Mouse (Mus musculus) heart, adult 8-10 months (tissue): ENCODE data around the gene Sart1. TPM values are rescaled to one million over a fixed set of nuclear protein-coding genes. Genes with fewer than 3 reads are reported as not detected.
A peak's percentile ranks its signal among the peaks of the same experiment; 100 is the strongest.
"Not testable (repeated sequence)": the region's sequence is repeated elsewhere in the genome, so short reads cannot be mapped to it uniquely, and the experiment has no call there.

Experiments used
- DNase-seq: peaks from one replicate; pipeline ENCODE4 v3.0.0; 2022; ENCODE audit warnings: low spot score
- total RNA-seq, 4 experiments: library from RNA; stranded (reverse); gene quantifications; 2 replicates each; pipeline ENCODE4 v1.2.4; 2022

Sart1 gene
- total RNA-seq, 4 experiments from 2014 or later: 53.9 to 61.4 (median 59.2) TPM

DNA sequence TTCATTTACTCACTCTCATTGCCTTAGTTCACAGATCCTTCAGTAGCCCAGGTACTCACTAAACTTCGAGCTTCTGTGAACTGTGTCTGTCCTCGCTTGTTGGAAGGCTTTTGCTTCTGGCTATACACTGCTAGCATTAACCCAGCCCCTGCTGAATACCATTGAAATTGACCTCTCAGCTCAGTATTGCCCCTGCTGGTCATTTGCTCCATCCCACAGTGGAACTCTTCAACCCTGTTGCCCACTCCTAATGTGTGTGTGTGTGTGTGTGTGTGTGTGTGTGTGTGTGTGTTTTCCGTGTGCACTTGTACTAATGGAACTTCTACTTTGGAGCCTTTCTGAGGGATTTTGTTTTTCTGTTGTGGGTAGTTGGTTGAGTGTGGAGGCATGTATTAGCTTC is 17.6 kb downstream of the Sart1 start:
- no peak for DNase-seq

DNA sequence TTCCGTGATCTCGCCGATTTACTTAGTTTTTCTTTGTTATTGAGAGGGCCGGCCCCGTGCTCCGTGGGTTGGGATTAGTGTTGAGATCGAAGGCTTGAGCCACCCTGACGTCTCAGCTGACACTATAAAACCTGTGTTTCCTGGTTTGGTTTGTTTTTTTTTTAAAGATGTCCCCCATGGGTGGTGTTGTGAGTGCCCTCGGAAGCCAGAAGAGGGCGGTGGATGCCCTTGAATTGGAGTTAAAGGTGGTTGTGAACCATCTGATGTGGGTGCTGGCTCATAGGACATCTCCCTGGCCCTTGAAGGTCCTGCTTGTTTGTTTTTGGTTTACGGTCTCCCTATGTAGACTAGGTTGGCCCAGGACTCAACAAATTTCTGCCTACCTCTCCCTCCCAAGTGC is 21.0 kb downstream of the Sart1 start:
- no peak for DNase-seq

DNA sequence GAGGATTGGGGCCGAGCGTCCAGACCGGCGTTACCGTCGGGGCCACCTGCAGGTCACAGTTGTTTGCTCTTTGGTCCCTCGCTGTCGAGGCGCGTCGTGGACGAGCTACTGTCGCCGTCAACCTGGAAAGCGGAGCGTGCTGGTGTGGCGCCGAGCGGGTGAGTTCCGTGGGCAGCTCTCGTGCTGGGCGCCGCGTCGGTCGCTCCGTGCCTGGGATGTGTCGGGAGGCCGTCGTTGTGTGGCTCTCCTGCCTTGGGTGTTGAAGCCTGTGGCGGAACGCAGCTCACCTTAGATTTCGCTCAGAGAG is 21.5 kb downstream of the Sart1 start, which contains the start of gene Banf1:
TSS of gene Banf1 (minus strand) at position 116 of the 307 bp plus-strand sequence.
- DNase-seq: no peak

DNA sequence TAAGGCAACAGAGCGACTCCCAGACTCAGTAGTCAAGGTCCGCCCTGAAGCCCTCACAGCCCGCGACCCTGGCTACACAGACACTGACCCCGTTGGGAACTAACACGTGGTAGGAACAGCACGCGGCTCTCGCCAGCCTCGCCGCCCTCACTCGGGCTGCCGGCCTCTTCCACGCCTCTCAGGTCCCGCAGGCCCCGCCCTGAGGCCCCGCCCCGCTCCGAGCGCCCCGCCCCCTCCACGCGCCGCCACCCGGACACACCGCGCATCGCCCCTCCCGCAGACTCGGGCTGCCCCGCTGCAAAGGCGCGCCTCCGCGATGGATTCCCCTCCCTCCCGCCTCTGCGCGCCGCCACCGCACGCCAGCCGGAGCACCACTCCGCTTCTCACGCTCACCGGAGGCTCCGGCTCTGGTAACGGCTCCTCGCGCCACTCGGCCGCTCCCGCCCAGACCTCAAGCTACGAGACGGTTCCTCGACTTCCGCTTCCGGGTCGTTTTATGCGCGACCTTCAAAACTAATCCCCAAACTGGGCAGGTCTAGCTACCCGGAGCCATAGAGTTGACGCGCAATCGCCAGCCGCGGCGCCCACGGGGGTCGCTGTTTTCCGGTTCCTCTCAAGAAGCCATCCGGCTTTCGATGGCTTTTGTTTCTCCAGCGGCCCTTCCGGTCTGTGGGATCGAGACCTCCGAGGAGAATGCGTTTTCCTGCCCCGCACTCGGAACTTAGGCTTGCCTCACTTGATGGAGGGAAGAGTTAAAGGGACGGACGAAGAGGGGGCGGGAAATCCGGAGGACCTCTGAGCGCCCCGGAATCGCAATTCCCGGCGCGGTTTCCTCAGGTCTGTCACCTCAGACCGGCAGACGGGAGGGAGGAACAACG is 22.1 kb downstream of the Sart1 start, which contains the start of gene Eif1ad:
TSS of gene Eif1ad (plus strand) at position 567 of the 878 bp plus-strand sequence.
- peak; percentile 93 for DNase-seq

DNA sequence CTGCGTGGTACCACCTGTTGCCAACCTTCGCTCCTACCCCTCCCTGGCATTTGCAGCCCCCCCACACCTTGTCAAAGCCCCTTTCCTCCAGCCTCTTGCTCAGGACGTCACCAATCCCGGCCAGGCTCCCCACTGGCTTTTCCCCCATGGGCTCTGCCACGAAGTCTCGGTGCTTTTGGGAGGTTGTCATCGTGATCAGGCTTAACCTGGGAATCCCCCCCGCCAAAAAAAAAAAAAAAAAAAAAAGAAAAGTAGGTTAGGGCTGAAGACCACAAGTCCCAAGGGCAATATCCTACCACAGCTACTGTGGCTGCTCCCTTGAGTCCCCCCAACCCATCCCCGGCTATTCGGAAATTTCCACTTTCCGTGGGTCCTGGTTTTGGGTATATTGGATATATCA is 22.8 kb downstream of the Sart1 start:
- DNase-seq: no peak

DNA sequence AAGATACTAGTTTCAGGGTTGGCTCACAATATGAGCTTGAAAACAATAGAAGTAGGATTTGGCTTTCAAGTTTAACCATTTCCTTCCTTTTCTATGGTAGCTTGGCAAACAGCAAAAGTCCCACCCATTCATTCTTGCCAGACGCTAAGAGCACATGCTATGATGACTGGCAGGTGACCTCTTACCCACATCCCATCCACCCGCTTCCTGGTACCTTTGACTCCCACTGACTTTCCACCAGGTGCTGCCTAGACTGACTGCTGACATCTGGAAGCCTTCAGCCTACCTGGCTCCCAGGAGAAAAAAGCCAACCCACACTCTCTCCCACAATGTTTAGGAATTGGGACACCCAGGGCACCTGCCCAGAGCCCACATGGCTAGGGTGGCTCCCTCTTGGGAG is 24.4 kb downstream of the Sart1 start:
- DNase-seq: no peak

DNA sequence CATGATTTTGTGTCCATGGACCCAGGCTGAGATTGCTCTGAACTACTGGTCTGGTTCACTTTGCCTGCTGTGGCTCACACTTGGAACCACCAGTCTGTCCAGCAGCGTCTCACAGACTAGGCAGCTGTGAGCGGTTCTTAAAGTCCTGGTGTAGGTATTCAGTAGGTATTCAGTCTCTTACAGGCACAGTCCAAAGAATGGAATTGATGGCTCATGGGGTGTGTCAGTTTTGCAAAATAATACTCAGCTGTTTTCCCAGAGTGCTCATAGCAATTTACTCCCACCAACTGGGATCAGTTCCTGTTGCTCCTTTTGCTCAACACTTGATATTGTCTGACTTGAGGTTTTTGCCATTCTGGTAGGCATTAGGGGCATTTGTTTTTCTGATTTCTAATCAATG is 26.3 kb downstream of the Sart1 start:
- DNase-seq: no peak

DNA sequence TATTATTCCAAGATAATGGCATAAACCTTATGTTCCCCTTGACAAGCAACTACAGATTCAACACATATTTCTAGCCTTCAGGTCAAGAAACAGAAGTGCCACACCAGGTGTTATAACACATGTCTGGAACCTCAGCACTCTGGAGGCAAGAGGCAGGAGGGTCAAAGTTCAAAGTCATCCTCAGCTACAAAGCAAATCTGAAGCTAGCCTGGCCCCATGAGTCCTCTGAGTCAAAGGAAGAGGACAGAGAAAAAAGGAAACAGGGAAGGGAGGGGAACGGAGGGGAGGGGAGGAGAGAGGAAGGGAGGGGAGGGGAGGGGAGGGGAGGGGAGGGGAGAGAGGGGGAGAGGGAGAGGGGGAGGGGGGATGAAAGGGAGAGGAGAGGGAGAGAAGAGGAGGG is 32.4 kb downstream of the Sart1 start:
- DNase-seq: no peak

DNA sequence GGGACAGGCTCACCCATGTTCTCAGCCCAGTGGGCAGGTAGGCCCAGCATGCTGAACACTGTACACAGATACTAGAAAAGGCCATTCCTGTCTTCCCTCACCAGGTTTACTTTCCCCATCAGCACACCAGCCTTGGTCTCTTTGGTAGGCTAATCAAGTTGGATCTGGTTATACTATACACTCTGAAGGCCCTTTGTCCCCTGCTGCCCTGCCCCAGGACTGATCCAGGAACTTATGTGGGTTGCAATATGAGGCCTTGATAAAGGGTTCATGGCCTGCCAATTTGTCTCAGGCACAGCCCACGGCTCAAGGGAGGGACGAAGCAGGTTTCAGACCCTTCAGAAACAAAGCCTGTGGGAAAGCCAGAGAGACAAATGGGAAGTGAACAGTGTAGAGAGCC is 34.9 kb downstream of the Sart1 start:
- DNase-seq: no peak

DNA sequence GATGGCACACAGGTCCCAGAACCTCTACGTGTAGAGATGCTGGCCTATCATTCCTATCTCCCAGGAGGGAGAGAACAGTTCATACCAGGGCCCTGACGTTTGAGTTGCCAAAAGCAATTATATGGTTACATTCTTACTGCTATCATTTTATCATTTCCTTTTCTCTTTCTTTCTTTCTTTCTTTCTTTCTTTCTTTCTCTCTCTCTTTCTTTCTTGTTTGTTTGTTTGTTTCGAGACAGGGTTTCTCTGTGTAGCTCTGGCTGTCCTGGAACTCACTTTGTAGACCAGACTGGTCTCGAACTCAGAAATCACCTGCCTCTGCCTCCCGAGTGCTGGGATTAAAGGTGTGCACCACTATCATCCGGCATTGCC is 39.0 kb downstream of the Sart1 start, which contains the start of gene Cst6:
TSS of gene Cst6 (minus strand) at position 73 of the 372 bp plus-strand sequence.
- not testable (repeated sequence) for DNase-seq

DNA sequence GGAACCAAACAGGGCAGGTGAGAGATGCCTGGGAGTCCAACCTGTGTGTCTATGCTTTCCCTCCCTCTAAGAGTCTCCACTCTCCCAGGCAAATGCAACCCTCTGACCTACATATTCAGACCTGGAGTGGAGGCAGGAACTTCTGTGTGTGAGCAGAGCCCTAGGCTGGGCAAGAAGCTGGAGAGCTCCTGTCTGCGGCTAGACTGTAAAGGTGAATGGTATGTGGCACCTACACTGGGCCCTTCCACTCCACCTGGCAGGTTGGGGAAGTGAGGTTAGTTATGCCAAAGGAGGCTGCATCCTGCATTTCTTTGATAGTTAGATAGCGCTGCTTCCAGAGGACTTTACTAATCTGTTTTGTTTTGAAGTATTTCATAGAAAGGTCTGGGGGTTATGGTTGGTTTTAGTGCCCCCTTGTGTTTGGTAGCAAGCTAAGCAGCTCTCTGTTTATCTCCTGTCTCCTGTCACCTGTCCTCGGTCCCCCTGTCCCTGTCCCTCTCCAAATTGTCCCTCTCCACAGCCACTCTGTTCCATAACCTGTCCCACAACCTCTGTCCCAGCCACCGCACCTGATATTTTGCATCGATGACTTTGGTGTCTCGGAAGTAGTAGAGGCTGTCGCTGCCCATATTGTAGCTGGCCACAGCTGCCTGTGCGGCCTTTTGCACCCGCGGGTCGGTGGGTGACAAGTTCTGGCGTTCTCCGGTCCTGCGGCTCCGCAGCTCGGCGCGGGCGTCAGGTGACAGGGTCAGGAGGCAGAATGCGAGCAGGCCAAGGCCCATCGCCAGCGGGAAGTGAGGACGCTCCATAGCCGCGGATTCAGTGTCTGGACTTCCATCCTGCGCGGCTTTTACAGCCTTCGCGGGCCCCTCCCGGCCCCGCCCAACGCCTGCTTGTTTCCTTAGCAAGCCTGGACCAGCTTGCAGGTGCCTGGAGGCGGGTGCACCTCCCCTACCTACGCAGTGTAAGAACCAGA is 39.7 kb downstream of the Sart1 start:
- peak; percentile 45 for DNase-seq

DNA sequence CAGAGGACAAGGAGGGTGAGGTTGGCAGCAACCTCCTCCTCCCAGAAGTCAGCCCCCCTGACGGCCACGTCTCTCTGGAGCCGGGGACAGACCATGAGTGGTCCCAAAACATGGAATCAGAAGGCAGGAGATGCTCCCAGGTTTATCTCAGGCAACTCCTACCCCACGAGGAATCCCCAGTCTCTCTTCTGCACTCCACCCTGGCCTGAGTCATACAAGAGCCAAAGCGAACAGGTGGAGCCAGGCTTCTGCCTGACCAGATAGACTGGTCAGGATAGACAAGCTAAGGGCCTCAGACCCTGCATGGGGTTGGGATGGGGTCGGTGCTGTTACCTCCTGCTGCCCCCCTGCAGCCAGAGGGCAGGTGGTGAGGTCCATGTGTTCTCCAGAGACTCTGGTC is 40.4 kb downstream of the Sart1 start:
- DNase-seq: no peak

DNA sequence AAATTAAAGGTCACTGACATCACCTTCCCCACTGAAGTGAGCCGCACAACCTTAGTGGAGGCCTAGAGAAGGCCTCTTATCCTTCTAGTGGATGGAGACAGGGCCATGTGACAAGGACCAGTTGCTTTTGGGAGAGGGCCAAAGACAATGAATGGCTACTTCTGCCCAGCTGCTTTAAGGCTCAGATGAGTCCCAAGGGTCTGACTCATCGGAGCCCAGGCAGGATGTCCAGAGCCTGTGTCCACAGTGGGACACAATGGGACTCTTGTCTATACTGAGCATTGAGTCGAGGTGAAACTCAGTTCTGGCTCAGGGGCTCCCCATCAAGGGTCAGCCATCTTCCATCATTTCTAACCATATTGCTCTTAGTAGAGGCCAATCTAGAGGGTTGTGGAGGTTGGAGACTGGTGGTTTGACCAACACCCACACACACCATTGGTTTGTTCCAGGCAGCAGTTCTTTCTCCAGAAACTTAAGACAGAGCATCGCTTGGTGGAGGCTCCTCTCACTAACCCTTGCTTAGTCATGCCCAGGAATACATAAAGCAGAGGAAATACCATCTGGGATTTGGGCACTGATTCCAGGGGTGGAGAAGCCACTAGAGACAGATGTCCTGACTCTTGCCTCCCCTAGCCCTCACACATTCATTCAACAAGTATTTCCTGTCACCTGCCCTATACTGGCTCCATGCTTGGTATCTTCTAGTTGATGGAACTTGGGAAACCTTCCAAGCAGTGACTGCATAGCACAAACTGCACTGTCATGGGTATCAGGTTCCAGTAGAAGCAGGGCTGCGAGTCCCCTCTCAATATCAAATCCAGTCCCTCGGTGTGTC is 43.0 kb downstream of the Sart1 start:
- peak; percentile 84 for DNase-seq

DNA sequence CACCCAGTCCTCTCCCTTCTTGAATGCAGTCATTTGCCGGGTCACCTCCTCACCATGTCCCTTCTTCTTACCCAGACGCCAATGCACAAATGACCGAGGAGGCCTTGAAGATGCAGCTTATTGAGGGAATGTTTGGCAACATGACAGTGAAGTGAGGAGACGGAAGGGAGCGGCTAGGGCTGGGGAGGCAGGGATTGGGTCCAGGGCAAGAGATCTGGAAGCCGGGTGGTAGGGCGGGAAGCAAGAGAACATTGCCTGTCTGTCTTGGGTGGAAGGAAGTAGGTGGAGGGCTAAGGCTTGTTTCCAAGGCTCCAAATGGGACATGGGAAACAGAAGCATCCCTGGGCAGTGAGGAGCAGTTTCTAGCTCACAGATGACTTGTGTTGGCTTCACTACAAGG is 47.1 kb downstream of the Sart1 start:
- peak; percentile 69 for DNase-seq

DNA sequence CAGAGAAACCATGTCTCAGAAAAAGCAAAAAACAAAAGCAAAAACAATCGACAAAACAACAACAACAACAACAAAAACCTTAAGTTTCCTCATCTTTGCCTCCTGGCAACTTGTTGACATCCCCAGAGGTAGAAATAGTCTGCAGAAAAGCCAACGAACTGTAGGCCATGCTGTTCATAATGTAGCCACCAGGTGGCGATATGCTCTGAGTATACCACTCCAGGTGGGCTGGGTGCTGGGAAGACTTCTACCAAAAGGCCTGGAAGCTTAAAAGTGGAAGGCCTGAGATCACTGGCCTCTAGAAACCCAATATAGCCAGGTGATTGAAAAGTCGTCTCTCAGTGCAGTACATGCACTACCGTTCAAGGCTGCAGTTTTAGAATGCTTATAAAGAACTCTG is 50.5 kb downstream of the Sart1 start:
- DNase-seq: peak; percentile 77

DNA sequence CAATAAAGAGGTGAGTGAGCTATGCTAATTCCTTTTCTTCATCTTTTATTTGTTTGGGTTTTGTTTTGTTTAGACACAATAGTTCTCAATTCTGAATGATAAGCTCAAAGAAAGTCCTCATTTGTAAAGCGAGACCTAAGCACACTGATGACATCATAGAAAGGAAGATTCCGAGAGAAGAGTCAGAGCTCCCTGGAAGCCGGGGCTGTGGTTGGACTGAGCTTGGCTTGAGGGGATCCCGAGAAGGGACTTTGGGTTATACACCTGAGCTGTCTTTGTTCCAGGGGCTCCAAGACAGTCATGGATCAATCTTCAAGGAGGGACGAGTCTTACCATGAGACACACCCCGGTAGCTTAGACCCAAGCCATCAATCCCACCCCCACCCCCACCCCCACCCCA is 53.1 kb downstream of the Sart1 start, which contains the start of gene Catsper1:
TSS of gene Catsper1 (plus strand) at position 301 of the 400 bp plus-strand sequence.
- no peak for DNase-seq

DNA sequence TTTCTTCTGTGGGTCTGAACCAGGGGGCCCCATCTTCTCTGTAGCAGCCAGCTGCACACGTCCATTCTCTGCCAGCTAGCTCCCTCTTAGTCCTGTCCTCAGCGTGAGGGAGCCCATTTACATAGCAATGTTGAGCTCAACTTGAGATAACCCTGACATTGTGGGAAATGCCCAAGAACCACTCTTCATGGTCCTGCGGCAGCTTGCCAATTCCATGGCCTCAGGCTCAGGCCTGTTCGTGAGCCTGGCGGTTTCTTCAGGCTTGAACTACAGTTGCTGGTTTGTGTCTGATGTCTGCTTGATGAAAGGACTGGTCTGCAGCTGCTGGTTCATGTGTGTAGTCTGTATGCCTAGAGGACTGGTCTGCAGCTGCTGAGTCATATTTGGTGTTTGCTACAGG is 53.8 kb downstream of the Sart1 start:
- no peak for DNase-seq

DNA sequence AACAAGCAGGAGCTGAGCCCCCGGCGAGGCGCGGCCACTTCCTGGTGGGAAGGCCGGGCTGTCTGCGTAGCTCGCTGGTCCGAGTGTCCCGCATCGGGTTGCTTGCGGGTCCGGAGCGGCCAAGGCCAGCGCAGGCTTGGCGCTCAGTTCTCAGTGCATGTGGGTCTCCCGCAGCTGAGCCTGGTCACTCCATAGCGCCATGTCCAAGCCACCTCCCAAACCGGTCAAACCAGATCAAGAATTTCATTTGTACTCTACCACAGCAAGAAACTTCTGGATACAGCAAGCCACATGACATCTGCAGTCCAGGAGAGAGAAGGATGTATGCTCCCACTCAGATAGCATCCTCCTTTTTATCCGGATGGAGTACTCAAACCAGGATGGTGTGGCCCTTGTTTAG is 60.5 kb downstream of the Sart1 start:
- no peak for DNase-seq
